Mouse (Mus musculus): Measurements from ENCODE around the gene Clic4. TPM values are rescaled to one million over a fixed set of nuclear protein-coding genes. Genes with fewer than 3 reads are reported as not detected.

Gene Clic4
- polyA plus RNA-seq, 1 experiment from 2014 or later: 173 TPM

GRCm38 (mm10) chr4:135256536-135257450 lies 15.8 kb downstream of the Clic4 start:
- ATAC-seq (ENCODE audit: low FRiP score) (no peak), DNase-seq (ENCODE audit: low spot score, missing footprints) (no peak)
- Histone ChIP-seq H3K4me3 (ENCODE audit: low read depth, low read length) (no peak overlapping the region), H3K4me2 (no peak overlapping the region), H3K9me3 (ENCODE audit: control insufficient read depth, low read length) (no peaks in the 10 kb centered on the region), H3K27me3 (ENCODE audit: control insufficient read depth, insufficient read depth, low read length) (no peaks in the 10 kb centered on the region), H3K9ac (ENCODE audit: low read length) (no peak overlapping the region), H3K36me3 (ENCODE audit: control insufficient read depth, insufficient read depth, low read length) (no peaks in the 10 kb centered on the region), H3K4me1 (ENCODE audit: control insufficient read depth, insufficient read depth, low read length) (peaks cover 22% of the 10 kb centered on the region), H3K27ac (ENCODE audit: low read depth, low read length) (no peak overlapping the region)
- WGBS: 90% methylated on average over 11 of the region's 11 CpGs

- Histone ChIP-seq H3K9ac (ENCODE audit: low read length) (no peak overlapping the region), H3K27ac (ENCODE audit: low read depth, low read length) (no peak overlapping the region), H3K27me3 (ENCODE audit: control insufficient read depth, insufficient read depth, low read length) (no peaks in the 10 kb centered on the region)
Measured at GRCm38 (mm10) chr4:135254770-135255169, 17.8 kb downstream of the Clic4 start.

GRCm38 (mm10) chr4:135254321-135254720 lies 18.3 kb downstream of the Clic4 start:
- Histone ChIP-seq H3K27me3 (ENCODE audit: control insufficient read depth, insufficient read depth, low read length) (no peaks in the 10 kb centered on the region), H3K4me1 (ENCODE audit: control insufficient read depth, insufficient read depth, low read length) (peaks cover 22% of the 10 kb centered on the region), H3K4me2 (no peak overlapping the region), H3K36me3 (ENCODE audit: control insufficient read depth, insufficient read depth, low read length) (no peaks in the 10 kb centered on the region), H3K4me3 (ENCODE audit: low read depth, low read length) (no peak overlapping the region), H3K27ac (ENCODE audit: low read depth, low read length) (no peak overlapping the region), H3K9me3 (ENCODE audit: control insufficient read depth, low read length) (no peaks in the 10 kb centered on the region; the same call in 1 of the 2 replicates), H3K9ac (ENCODE audit: low read length) (no peak overlapping the region)
- ATAC-seq (ENCODE audit: low FRiP score) (no peak), DNase-seq (ENCODE audit: low spot score, missing footprints) (no peak)
- WGBS: 93% methylated on average over 4 of the region's 4 CpGs

More at GRCm38 (mm10) chr4:135254770-135255169, 17.8 kb downstream of the Clic4 start:
- DNase-seq (ENCODE audit: low spot score, missing footprints) (no peak), ATAC-seq (ENCODE audit: low FRiP score) (no peak)
- H3K36me3 ChIP-seq (ENCODE audit: control insufficient read depth, insufficient read depth, low read length): no peaks in the 10 kb centered on the region
- peaks cover 22% of the 10 kb centered on the region for H3K4me1 ChIP-seq (ENCODE audit: control insufficient read depth, insufficient read depth, low read length)
- no peak overlapping the region for H3K4me2 ChIP-seq
- no peaks in the 10 kb centered on the region for H3K9me3 ChIP-seq (ENCODE audit: control insufficient read depth, low read length)
- no peak overlapping the region for H3K4me3 ChIP-seq (ENCODE audit: low read depth, low read length)
- WGBS: 60% methylated on average over 3 of the region's 3 CpGs

GRCm38 (mm10) chr4:135253239-135254039 lies 19.2 kb downstream of the Clic4 start:
- Histone ChIP-seq H3K27ac (ENCODE audit: low read depth, low read length) (no peak overlapping the region), H3K9me3 (ENCODE audit: control insufficient read depth, low read length) (no peaks in the 10 kb centered on the region; the same call in 1 of the 2 replicates), H3K4me2 (no peak overlapping the region), H3K9ac (ENCODE audit: low read length) (no peak overlapping the region), H3K27me3 (ENCODE audit: control insufficient read depth, insufficient read depth, low read length) (no peaks in the 10 kb centered on the region), H3K4me1 (ENCODE audit: control insufficient read depth, insufficient read depth, low read length) (peaks cover 17% of the 10 kb centered on the region), H3K4me3 (ENCODE audit: low read depth, low read length) (no peak overlapping the region), H3K36me3 (ENCODE audit: control insufficient read depth, insufficient read depth, low read length) (no peaks in the 10 kb centered on the region)
- 88% methylated on average over 12 of the region's 12 CpGs for WGBS
- DNase-seq (ENCODE audit: low spot score, missing footprints): no peak
- ATAC-seq (ENCODE audit: low FRiP score): no peak

GRCm38 (mm10) chr4:135251801-135252200 lies 20.8 kb downstream of the Clic4 start:
- Histone ChIP-seq H3K4me2 (no peak overlapping the region), H3K27ac (ENCODE audit: low read depth, low read length) (no peak overlapping the region), H3K4me1 (ENCODE audit: control insufficient read depth, insufficient read depth, low read length) (peaks cover 20% of the 10 kb centered on the region), H3K9me3 (ENCODE audit: control insufficient read depth, low read length) (no peaks in the 10 kb centered on the region; the same call in 1 of the 2 replicates), H3K4me3 (ENCODE audit: low read depth, low read length) (no peak overlapping the region), H3K36me3 (ENCODE audit: control insufficient read depth, insufficient read depth, low read length) (no peaks in the 10 kb centered on the region), H3K9ac (ENCODE audit: low read length) (no peak overlapping the region), H3K27me3 (ENCODE audit: control insufficient read depth, insufficient read depth, low read length) (no peaks in the 10 kb centered on the region)
- WGBS: 23% methylated on average over 2 of the region's 2 CpGs
- no peak for DNase-seq (ENCODE audit: low spot score, missing footprints)
- no peak for ATAC-seq (ENCODE audit: low FRiP score)

GRCm38 (mm10) chr4:135248250-135249018 lies 24.2 kb downstream of the Clic4 start:
- Histone ChIP-seq H3K9ac (ENCODE audit: low read length) (no peak overlapping the region), H3K27ac (ENCODE audit: low read depth, low read length) (no peak overlapping the region), H3K36me3 (ENCODE audit: control insufficient read depth, insufficient read depth, low read length) (no peaks in the 10 kb centered on the region), H3K9me3 (ENCODE audit: control insufficient read depth, low read length) (no peaks in the 10 kb centered on the region; the same call in 1 of the 2 replicates), H3K27me3 (ENCODE audit: control insufficient read depth, insufficient read depth, low read length) (no peaks in the 10 kb centered on the region), H3K4me1 (ENCODE audit: control insufficient read depth, insufficient read depth, low read length) (peaks cover 22% of the 10 kb centered on the region), H3K4me3 (ENCODE audit: low read depth, low read length) (no peak overlapping the region), H3K4me2 (no peak overlapping the region)
- WGBS: 74% methylated on average over 9 of the region's 9 CpGs
- no peak for DNase-seq (ENCODE audit: low spot score, missing footprints)
- no peak for ATAC-seq (ENCODE audit: low FRiP score)

- no peak overlapping the region for H3K4me3 ChIP-seq (ENCODE audit: low read depth, low read length)
- H3K4me1 ChIP-seq (ENCODE audit: control insufficient read depth, insufficient read depth, low read length): peaks cover 14% of the 10 kb centered on the region
- H3K36me3 ChIP-seq (ENCODE audit: control insufficient read depth, insufficient read depth, low read length): no peaks in the 10 kb centered on the region
- H3K27me3 ChIP-seq (ENCODE audit: control insufficient read depth, insufficient read depth, low read length): no peaks in the 10 kb centered on the region
- no peak for ATAC-seq (ENCODE audit: low FRiP score)
- no peak overlapping the region for H3K4me2 ChIP-seq
- no peaks in the 10 kb centered on the region; the same call in 1 of the 2 replicates for H3K9me3 ChIP-seq (ENCODE audit: control insufficient read depth, low read length)
- no peak overlapping the region for H3K9ac ChIP-seq (ENCODE audit: low read length)
- WGBS: 70% methylated on average over 23 of the region's 23 CpGs
- H3K27ac ChIP-seq (ENCODE audit: low read depth, low read length): no peak overlapping the region
- no peak for DNase-seq (ENCODE audit: low spot score, missing footprints)
Measured at GRCm38 (mm10) chr4:135246866-135247756, 25.5 kb downstream of the Clic4 start.

GRCm38 (mm10) chr4:135246444-135246843 lies 26.2 kb downstream of the Clic4 start:
- peaks cover 10% of the 10 kb centered on the region; the same call in 1 of the 2 replicates for H3K4me1 ChIP-seq (ENCODE audit: control insufficient read depth, insufficient read depth, low read length)
- H3K27ac ChIP-seq (ENCODE audit: low read depth, low read length): no peak overlapping the region
- H3K9me3 ChIP-seq (ENCODE audit: control insufficient read depth, low read length): no peaks in the 10 kb centered on the region; the same call in 1 of the 2 replicates
- H3K4me3 ChIP-seq (ENCODE audit: low read depth, low read length): no peak overlapping the region
- H3K4me2 ChIP-seq: no peak overlapping the region
- WGBS: 90% methylated on average over 2 of the region's 2 CpGs
- DNase-seq (ENCODE audit: low spot score, missing footprints) (no peak), ATAC-seq (ENCODE audit: low FRiP score) (no peak)
- no peak overlapping the region for H3K9ac ChIP-seq (ENCODE audit: low read length)
- H3K36me3 ChIP-seq (ENCODE audit: control insufficient read depth, insufficient read depth, low read length): no peaks in the 10 kb centered on the region
- no peaks in the 10 kb centered on the region for H3K27me3 ChIP-seq (ENCODE audit: control insufficient read depth, insufficient read depth, low read length)

Measured in midbrain, embryonic 11.5 days (tissue).